Comparison of ENCODE assay signal across 8 mouse cellular contexts in the genomic region with DNA sequence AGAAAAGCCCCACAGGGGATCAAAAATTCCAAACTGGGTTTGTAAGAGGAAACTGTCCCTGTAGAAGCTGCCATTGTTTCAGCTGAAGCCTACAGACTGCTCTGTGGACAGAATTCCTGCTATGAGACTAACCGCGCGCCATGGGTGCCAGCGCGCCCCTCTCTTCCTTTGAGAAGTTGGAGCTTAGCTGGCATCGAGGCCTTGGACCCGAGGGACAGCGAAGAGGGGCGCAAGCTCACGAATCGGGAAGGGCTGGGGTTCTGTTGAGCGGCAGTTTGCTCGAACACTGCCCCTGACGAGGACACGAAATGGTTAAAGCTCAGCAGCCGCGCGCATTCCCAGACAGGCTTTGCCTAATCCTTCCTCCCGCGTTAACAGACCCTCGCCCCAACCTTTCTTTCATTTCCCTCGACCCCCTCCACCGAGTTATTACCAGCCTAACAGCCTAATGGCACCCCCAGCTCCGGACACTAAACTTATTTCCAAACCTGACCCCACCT. TPM values are rescaled to one million over a fixed set of nuclear protein-coding genes. Genes with fewer than 3 reads are reported as not detected.
A peak's percentile ranks its signal among the peaks of the same experiment; 100 is the strongest.
DNase-seq lines count a peak whose midpoint lies in the region; ATAC-seq and TF ChIP-seq lines count a peak whose summit lies in the region.

No protein-coding gene starts in this region.

- TF ChIP-seq POLR2A in thymus, adult 2 months (IDR thresholded peaks at IDR 0.05; ENCODE audit: control insufficient read depth, extremely low read depth, insufficient read depth, low read length, poor library complexity), result no peak

- no peaks in the 10 kb centered on the region for H3K9me3 ChIP-seq in kidney, postnatal 0 days (replicated peaks; ENCODE audit: low read length)
- H3K9me3 ChIP-seq in midbrain, embryonic 16.5 days (replicated peaks; ENCODE audit: control insufficient read depth, low read length, poor library complexity, severe bottlenecking), result no peaks in the 10 kb centered on the region

- ATAC-seq in kidney, postnatal 0 days (replicated peaks; ENCODE audit: low FRiP score, low read depth), result peak; percentile 9; the same call in 1 of the 2 replicates
- ATAC-seq in midbrain, embryonic 16.5 days, result peak; percentile 25

- WGBS in thymus, adult 2 months, result under 1% methylated on average over 24 of the region's 24 CpGs
- WGBS in kidney, postnatal 0 days, result under 1% methylated on average over 24 of the region's 24 CpGs
- 0% methylated on average over 24 of the region's 24 CpGs for WGBS in midbrain, embryonic 16.5 days

- DNase-seq in cerebellum, postnatal 25 days, result peak; percentile 30 to 38
- DNase-seq in cerebellum, adult 11 months, result no peak
- DNase-seq in thymus, adult 2 months, result no peak
- DNase-seq in thymus, adult 18-20 months, result no peak
- peak; percentile 83 for DNase-seq in forelimb bud, embryonic 11.5 days (ENCODE audit: low read depth, low spot score)
- peak; percentile 83 for DNase-seq in kidney, postnatal 0 days (ENCODE audit: low spot score)
- DNase-seq in natural killer cell, adult 2 months (ENCODE audit: low spot score in 2 of 2), result no peak

- H3K27ac ChIP-seq in thymus, adult 2 months (ENCODE audit: control insufficient read depth, insufficient read depth, low read length), result no peak overlapping the region
- peak overlapping the region; percentile 91 for H3K27ac ChIP-seq in kidney, postnatal 0 days
- H3K27ac ChIP-seq in midbrain, embryonic 16.5 days (ENCODE audit: low read length), result peak overlapping the region; percentile 86

- H3K4me1 ChIP-seq in thymus, adult 2 months (replicated peaks; ENCODE audit: control insufficient read depth, insufficient read depth, low read length), result peaks cover 31% of the 10 kb centered on the region
- peaks cover 10% of the 10 kb centered on the region; the same call in 1 of the 2 replicates for H3K4me1 ChIP-seq in kidney, postnatal 0 days (replicated peaks; ENCODE audit: insufficient read depth, low read length)
- H3K4me1 ChIP-seq in midbrain, embryonic 16.5 days (ENCODE audit: control insufficient read depth, insufficient read depth, low read length), result peaks cover 21% of the 10 kb centered on the region

- H3K9ac ChIP-seq in kidney, postnatal 0 days (ENCODE audit: low read depth, low read length), result peak overlapping the region; percentile 56
- peak overlapping the region; percentile 83 for H3K9ac ChIP-seq in midbrain, embryonic 16.5 days (ENCODE audit: low read depth, low read length)

- H3K27me3 ChIP-seq in thymus, adult 2 months (ENCODE audit: control insufficient read depth, insufficient read depth, low read length), result peaks cover 12% of the 10 kb centered on the region; the same call in 1 of the 2 replicates
- H3K27me3 ChIP-seq in kidney, postnatal 0 days (ENCODE audit: insufficient read depth, low read length), result no peaks in the 10 kb centered on the region
- H3K27me3 ChIP-seq in midbrain, embryonic 16.5 days (ENCODE audit: control insufficient read depth, insufficient read depth, low read depth, low read length), result no peaks in the 10 kb centered on the region

- H3K36me3 ChIP-seq in thymus, adult 2 months (ENCODE audit: control insufficient read depth, insufficient read depth, low read length), result no peaks in the 10 kb centered on the region
- 0 out of 2 replicates have a peak, but pooled peaks cover 3% of the 10 kb centered on the region for H3K36me3 ChIP-seq in kidney, postnatal 0 days (ENCODE audit: insufficient read depth, low read length)
- peaks cover 4% of the 10 kb centered on the region; the same call in 1 of the 2 replicates for H3K36me3 ChIP-seq in midbrain, embryonic 16.5 days (ENCODE audit: control insufficient read depth, insufficient read depth, low read length)

- TF ChIP-seq CTCF in thymus, adult 2 months (IDR thresholded peaks at IDR 0.05; ENCODE audit: borderline replicate concordance, control insufficient read depth, extremely low read depth, insufficient read depth, low read length, poor library complexity), result no peak
- TF ChIP-seq CTCF in kidney, postnatal 0 days (IDR thresholded peaks at IDR 0.05; ENCODE audit: low read depth), result no peak

- H3K4me2 ChIP-seq in kidney, postnatal 0 days (ENCODE audit: low read length), result peak overlapping the region; percentile 95
- H3K4me2 ChIP-seq in midbrain, embryonic 16.5 days (ENCODE audit: low read length), result peak overlapping the region; percentile 87

- peak overlapping the region; percentile 67 for H3K4me3 ChIP-seq in thymus, adult 2 months (ENCODE audit: control insufficient read depth, insufficient read depth, low read length)
- H3K4me3 ChIP-seq in kidney, postnatal 0 days (replicated peaks; ENCODE audit: low read depth, low read length), result peak overlapping the region; percentile 64
- H3K4me3 ChIP-seq in midbrain, embryonic 16.5 days (ENCODE audit: low read depth, low read length), result peak overlapping the region; percentile 70

RNA-seq across cellular contexts. Expression of gene Fat4, which starts 1.8 kb away (rescaled TPM):
- 0.94 and 1.1 TPM in 2 replicates for polyA plus RNA-seq in thymus, adult 2 months (2012; rRNA removed)
- polyA plus RNA-seq in kidney, postnatal 0 days (2015; fragmentation: Nextera tagmentation; extraction: Ambion mirVana), result 3.9 and 4.1 TPM in 2 replicates
- polyA plus RNA-seq in midbrain, embryonic 16.5 days (2015; fragmentation: Nextera tagmentation; extraction: Ambion mirVana), result 5.9 and 6.8 TPM in 2 replicates

Comparison
In these comparisons a context has a peak if more than half of its experiments do, and no peak if none do; other contexts are left out.
1. DNase-seq: peak in cerebellum, postnatal 25 days (2 of 2), forelimb bud, embryonic 11.5 days (single experiment) and kidney, postnatal 0 days (single experiment); none in cerebellum, adult 11 months (single experiment), thymus, adult 2 months (single experiment), thymus, adult 18-20 months (0 of 2) and natural killer cell, adult 2 months (0 of 2).
2. Peak in every context shown above with its lines, with median percentiles within 50 percentile points of each other: H3K4me3 ChIP-seq.